Mouse (Mus musculus): ENCODE data around the gene Snrnp25.

GRCm38 (mm10) chr11:32250880-32251763 is 45.9 kb downstream of the Snrnp25 start:
- TF ChIP-seq USF1 (IDR thresholded peaks at IDR 0.05; ENCODE audit: low read depth, low read length) (no peak), RCOR1 (IDR thresholded peaks at IDR 0.05; ENCODE audit: low read depth, low read length) (peak; percentile 85), CTCF (IDR thresholded peaks at IDR 0.05 in 2 of 3, conservative IDR thresholded peaks at IDR 0.05 in 1 of 3; ENCODE audit: control insufficient read depth in 1 of 3, insufficient read depth in 1 of 3, low read depth in 2 of 3, low read length in 3 of 3, poor library complexity in 1 of 3, severe bottlenecking in 1 of 3) (no peak)
